Mouse (Mus musculus) right cerebral cortex, postnatal 36 days (tissue): ENCODE measurements around the gene Dnajb5.
"Not testable (repeated sequence)": the region's sequence is repeated elsewhere in the genome, so short reads cannot be mapped to it uniquely, and the experiment has no call there.

ENCODE experiments used
- DNase-seq, 2 experiments: peaks; one replicate each; pipeline ENCODE4 v3.0.0; 2022; ENCODE audit warnings: low spot score in 2 of 2, mixed read lengths in 1 of 2

Gene Dnajb5

GRCm38 (mm10) chr4:42965039-42965719 is 15.6 kb downstream of the Dnajb5 start:
- DNase-seq: no peak

- DNase-seq: no peak
These were observed 19.7 kb downstream of the Dnajb5 start, which contains the start of gene 1700022I11Rik for GRCm38 (mm10) chr4:42969304-42969703. Gene 1700022I11Rik (plus strand): TSS chr4:42969604.

DNA sequence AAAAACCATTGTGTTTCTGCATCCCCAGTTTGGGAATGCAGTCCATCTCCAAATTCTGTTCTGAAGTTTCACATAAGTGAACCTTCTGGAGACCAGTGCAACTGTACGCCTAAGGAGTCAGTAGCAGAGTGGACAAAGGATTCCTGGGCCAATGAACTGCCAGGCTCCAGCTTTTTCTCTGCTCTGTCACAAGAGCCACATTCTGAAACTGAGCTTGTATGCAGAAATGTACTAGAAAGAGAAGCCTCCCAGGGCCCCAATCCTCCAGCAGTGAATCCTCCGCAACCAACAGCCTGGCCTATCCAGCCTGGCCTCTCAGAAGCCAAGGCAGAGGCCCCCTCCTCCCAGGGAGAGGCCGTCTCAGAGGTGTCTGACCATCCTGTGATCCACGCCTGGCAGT is 23.3 kb downstream of the Dnajb5 start:
- no peak for DNase-seq

DNA sequence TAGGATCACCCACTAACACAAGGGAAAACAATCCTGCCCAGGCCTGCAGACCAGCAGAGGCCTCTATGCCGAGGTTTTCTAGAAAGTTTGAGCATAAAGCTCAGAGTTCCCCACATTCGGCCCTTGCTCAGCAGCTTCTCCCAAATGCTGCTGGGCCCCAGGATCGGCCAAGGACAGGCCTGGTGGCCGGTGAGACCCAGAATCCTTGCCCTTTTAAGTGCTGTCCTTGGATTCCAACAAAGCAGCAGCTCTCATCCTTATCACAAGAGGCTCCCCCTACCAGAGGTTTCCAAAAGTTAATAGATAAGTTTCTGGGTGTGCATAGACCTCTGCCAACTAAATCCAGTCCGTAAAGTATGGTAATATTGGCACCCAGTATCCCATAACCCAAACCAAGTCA is 24.3 kb downstream of the Dnajb5 start:
- DNase-seq: no peak

GRCm38 (mm10) chr4:42978062-42978461 is 28.4 kb downstream of the Dnajb5 start:
- no peak for DNase-seq

DNA sequence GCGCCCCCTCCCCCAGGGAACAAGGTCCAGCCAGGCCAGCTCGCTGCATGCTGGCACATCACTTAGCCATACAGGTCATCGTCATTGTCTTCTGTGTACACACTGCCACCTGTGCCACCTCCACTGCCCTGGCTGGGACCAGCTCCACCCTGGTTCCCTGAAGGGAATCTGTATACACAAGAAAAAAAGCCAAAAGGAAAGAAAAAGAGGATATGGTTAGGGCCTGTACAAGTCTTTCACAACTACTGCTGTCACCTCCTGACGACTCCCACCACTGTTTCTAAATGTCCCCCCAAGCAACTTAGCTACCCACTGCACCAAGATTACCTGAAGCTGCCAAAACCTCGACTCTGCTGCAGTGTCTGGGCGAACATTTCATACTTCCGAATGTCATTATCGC is 30.9 kb downstream of the Dnajb5 start:
- DNase-seq: not testable (repeated sequence)

DNA sequence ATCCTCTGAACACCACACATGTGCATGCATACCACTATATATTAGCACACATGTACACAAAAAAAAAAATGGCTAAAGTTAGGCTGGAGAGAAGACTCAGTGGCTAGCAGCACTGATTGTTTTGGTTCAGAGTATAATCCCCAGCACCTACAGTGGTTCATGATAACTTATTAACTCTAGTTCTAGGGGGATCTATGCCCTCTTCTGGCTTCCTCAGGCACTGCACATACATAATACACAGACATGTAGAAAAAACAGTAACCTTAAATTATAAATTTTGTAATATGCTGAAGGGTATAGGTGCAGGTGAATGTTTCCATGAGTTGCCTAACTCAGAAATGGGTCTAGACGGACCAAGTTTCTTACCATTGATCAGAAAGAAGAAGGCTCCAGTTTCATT is 38.7 kb downstream of the Dnajb5 start:
- no peak for DNase-seq

- no peak for DNase-seq
These were observed 48.4 kb downstream of the Dnajb5 start for GRCm38 (mm10) chr4:42998022-42998421.

DNA sequence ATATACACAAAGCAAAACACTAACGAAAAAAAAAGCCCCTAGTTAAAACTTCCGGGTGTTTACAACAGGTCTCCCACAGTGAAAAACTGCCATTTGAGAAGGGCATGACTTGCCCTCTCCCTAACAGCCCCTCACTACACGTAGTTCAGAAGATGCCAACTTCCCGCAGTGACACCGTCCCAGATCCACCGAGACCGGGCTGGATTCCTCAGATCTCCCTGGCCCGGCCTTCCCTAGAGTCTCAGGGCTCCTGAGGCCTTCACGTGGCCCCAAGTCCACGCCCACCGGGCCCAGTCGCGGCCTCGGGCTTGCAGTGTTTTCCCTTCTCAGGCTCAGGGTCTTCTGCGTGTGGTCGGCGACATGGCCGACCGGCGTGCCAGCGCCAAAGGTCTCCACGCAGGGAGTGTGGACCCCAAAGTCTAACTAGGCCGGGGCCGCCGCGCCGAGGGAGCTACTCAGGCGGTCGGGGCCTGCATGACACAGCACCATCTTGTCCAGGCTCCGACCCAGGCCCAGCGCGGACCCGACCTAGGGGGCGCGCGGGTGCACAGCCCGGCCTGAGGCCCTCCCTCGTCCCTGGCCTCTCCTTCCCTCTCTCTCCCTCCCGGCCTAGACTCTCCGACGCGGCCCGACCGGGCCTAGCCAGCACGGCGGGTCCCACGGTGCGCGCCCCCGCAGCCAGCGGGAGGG is 50.0 kb downstream of the Dnajb5 start:
- DNase-seq: peak; percentile 58 to 59

GRCm38 (mm10) chr4:43000141-43000986 is 50.8 kb downstream of the Dnajb5 start, which contains the start of gene Vcp:
Gene Vcp (minus strand): TSS chr4:43000507.
- peak; percentile 98 to 99 for DNase-seq

DNA sequence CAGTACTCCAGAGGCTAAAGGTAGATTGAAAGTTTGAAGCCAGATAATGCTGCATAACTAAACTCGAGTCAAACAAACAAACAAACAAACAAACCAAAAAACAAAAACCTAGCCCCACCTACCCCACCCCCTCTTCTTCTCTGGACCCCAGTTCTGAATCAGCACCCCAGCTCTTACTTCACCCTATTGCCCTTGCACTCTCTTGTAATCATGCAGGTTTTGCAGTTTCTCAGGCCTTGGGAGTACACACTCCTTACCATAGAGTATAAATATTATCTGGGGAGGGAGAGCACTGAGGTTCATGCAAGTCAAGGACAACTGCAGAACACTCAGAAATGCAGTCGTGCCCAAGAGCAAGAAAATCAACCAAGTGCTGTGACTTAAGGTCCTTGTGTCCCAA is 51.7 kb downstream of the Dnajb5 start:
- DNase-seq: no peak

GRCm38 (mm10) chr4:43002756-43003439 is 53.3 kb downstream of the Dnajb5 start:
- DNase-seq: no peak

DNA sequence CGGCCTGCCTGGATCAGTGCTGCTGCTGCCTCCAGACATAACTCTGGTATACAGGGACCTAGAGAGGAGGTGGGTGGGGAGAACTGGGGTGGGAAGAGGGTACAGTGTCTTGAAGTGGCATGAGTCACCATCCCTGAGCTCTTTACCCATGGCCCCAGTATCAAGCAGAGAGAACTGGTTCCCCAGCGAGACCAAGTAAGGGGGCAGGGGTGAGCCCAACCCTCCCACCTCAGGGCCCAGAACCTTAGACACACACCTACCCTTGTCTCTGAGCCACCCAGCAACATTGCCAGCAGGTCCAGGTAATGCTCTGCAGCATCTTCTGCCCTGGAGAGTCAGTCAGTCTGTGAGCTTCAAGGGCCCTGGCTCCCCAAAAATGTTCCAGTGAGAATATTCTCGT is 55.3 kb downstream of the Dnajb5 start:
- no peak for DNase-seq

- no peak for DNase-seq
These were observed 56.2 kb downstream of the Dnajb5 start for GRCm38 (mm10) chr4:43005765-43006164.
